In genomic region chr6:134034904-134035489, GRCm38 (mm10) we compare ENCODE assay signal across 8 mouse cellular contexts. TPM values are rescaled to one million over a fixed set of nuclear protein-coding genes. Genes with fewer than 3 reads are reported as not detected.
DNase-seq lines count a peak whose midpoint lies in the region; ATAC-seq and TF ChIP-seq lines count a peak whose summit lies in the region.

No protein-coding gene starts in this region.

- CTCF ChIA-PET in Patski (lab: Charles Lee): no interaction called here

- POLR2A ChIA-PET in Patski (lab: Charles Lee): interaction anchor here (0.6 to 1.1 kb wide), 6 partner anchors 11 to 285 kb away, joined by 3 to 5 read pairs (median 3); no protein-coding TSS in a partner anchor

- H3K9ac ChIP-seq in hindbrain, embryonic 14.5 days: peak overlapping the region; percentile 98

- peak overlapping the region; percentile 63 for H3K4me2 ChIP-seq in hindbrain, embryonic 14.5 days (replicated peaks)

- under 1% methylated on average over 55 of the region's 55 CpGs for WGBS in hindbrain, embryonic 14.5 days
- WGBS in macrophage (ENCODE audit: missing documents): 1% methylated on average over 55 of the region's 55 CpGs

- peak; percentile 80 for ATAC-seq in Patski
- ATAC-seq in hindbrain, embryonic 14.5 days (ENCODE audit: low FRiP score): peak; percentile 94

- peak overlapping the region; percentile 69 for H3K4me3 ChIP-seq in hindbrain, embryonic 14.5 days (replicated peaks; ENCODE audit: low read length)
- peak overlapping the region; percentile 99 for H3K4me3 ChIP-seq in left cerebral cortex, adult 2 months
- H3K4me3 ChIP-seq in macrophage (ENCODE audit: inconsistent target): peak overlapping the region; percentile 57

- peak; percentile 31 for DNase-seq in Patski (ENCODE audit: low read depth, low spot score)
- peak; percentile 85 for DNase-seq in cerebellum, adult 9-11 months
- DNase-seq in frontal cortex, postnatal 25 days (ENCODE audit: low spot score in 2 of 2): peak; percentile 65 to 70
- peak; percentile 81 for DNase-seq in hindbrain, embryonic 14.5 days (ENCODE audit: low spot score)
- peak; percentile 76 to 80 for DNase-seq in left cerebral cortex, adult 2 months (ENCODE audit: extremely low spot score in 1 of 2, low spot score in 2 of 2)
- peak; percentile 77 for DNase-seq in right cerebral cortex, adult 18-20 months
- DNase-seq in urinary bladder, postnatal 10 days (ENCODE audit: low spot score): peak; percentile 35

- TF ChIP-seq CTCF in Patski (IDR thresholded peaks at IDR 0.05): no peak
- TF ChIP-seq CTCF in left cerebral cortex, adult 2 months (IDR thresholded peaks at IDR 0.05): no peak

- H3K79me2 ChIP-seq in macrophage (ENCODE audit: inconsistent target): peaks cover 41% of the 10 kb centered on the region

- no peaks in the 10 kb centered on the region for H3K9me3 ChIP-seq in hindbrain, embryonic 14.5 days (ENCODE audit: control insufficient read depth, low read length)

- intact Hi-C loops in left cerebral cortex, adult 2 months (cut with DNase I): loop anchor here (2.0 to 5.0 kb wide), 5 partner anchors 73 to 354 kb away; no protein-coding TSS in a partner anchor

- in situ Hi-C loops in Patski (cut with MboI; ENCODE audit: low pct_unique_long_range_greater_than_20kb): no loop called here

- H3K4me1 ChIP-seq in hindbrain, embryonic 14.5 days (replicated peaks; ENCODE audit: control insufficient read depth, insufficient read depth, low read length): peaks cover 22% of the 10 kb centered on the region

- peak overlapping the region; percentile 100 for H3K27ac ChIP-seq in hindbrain, embryonic 14.5 days
- H3K27ac ChIP-seq in left cerebral cortex, adult 2 months: peak overlapping the region; percentile 99
- peak overlapping the region; percentile 92 for H3K27ac ChIP-seq in macrophage

- no peaks in the 10 kb centered on the region for H3K27me3 ChIP-seq in Patski
- H3K27me3 ChIP-seq in hindbrain, embryonic 14.5 days (ENCODE audit: control insufficient read depth, insufficient read depth, low read length): no peaks in the 10 kb centered on the region

- H3K36me3 ChIP-seq in hindbrain, embryonic 14.5 days (replicated peaks; ENCODE audit: control insufficient read depth, insufficient read depth): no peaks in the 10 kb centered on the region
- no peaks in the 10 kb centered on the region for H3K36me3 ChIP-seq in macrophage (ENCODE audit: inconsistent target)

RNA-seq across cellular contexts. Expression of gene Etv6, which starts 0.5 kb away (rescaled TPM):
- polyA plus RNA-seq in Patski (2021) (23.5 TPM), macrophage (2018) (23.4 to 26.3 TPM (median 24.8 TPM) in 3 replicates)
- 6.1 and 6.8 TPM in 2 replicates for polyA plus RNA-seq in hindbrain, embryonic 14.5 days (2014; fragmentation: Nextera tagmentation; extraction: Ambion mirVana)
- 10 to 100 TPM; 18.7 to 19.3 TPM for total RNA-seq in left cerebral cortex, adult 2 months (2021)
- total RNA-seq in macrophage (2018; cell fraction: chromatin; rRNA removed): 100 to 1,000 TPM in 3 of 26 experiments, 10 to 100 TPM in 23; 35.9 to 168 (median 52.6) TPM
- total RNA-seq in macrophage (2018; cell fraction: cytosol; rRNA removed): 10 to 100 TPM; 34.1 to 60.8 (median 42.1) TPM
- 100 to 1,000 TPM in 2 of 26 experiments, 10 to 100 TPM in 24; 37.7 to 145 (median 56.4) TPM for total RNA-seq in macrophage (2018; cell fraction: nucleus; rRNA removed)

Comparison
In these comparisons a context has a peak if more than half of its experiments do, and no peak if none do; other contexts are left out.
1. Peak in every context shown above with its lines: DNase-seq, ATAC-seq, H3K4me3 ChIP-seq and H3K27ac ChIP-seq.
2. DNase-seq: peak in every context shown above with its lines; median percentile 85 in cerebellum, adult 9-11 months; 81 in hindbrain, embryonic 14.5 days; 78 in left cerebral cortex, adult 2 months; 77 in right cerebral cortex, adult 18-20 months; 68 in frontal cortex, postnatal 25 days; 35 in urinary bladder, postnatal 10 days; 31 in Patski.